Mouse (Mus musculus) liver, postnatal 0 days (tissue): ENCODE measurements at regions not wholly inside any gene's neighbourhood (a gene's known extent, or its start where the extent isn't known, plus 50 kb on each side); places are given as distances from the start of the nearest gene placed in this dataset.

Experiments used
- ATAC-seq: fragments of 200-750 bp; cut with Nextera tagmentation; 2 replicates; pipeline ENCODE4 v1.8.0; 2017; ENCODE audit warnings: mild to moderate bottlenecking, moderate library complexity
- DNase-seq: peaks from one replicate; pipeline ENCODE4 v3.0.0-alpha.2; 2016
- H3K27ac ChIP-seq: fragments of 300-500 bp; sonication (generic); 2 replicates; pipeline ENCODE4 v1.5.1; 2014; ENCODE audit warnings: antibody characterized with exemption, moderate library complexity, mild to moderate bottlenecking, low read depth
- H3K27me3 ChIP-seq: fragments of 300-500 bp; sonication (generic); 2 replicates; pipeline ENCODE4 v1.6.1; 2014; ENCODE audit warnings: low read length, control low read depth, mixed read lengths; ENCODE audit not compliant: insufficient read depth
- H3K36me3 ChIP-seq: fragments of 300-500 bp; sonication (generic); replicated peaks from 2 replicates; pipeline ENCODE4 v1.6.1; 2014; ENCODE audit warnings: mild to moderate bottlenecking, control low read depth, low read length, moderate library complexity, mixed read lengths; ENCODE audit not compliant: insufficient read depth
- H3K4me1 ChIP-seq: fragments of 300-500 bp; sonication (generic); 2 replicates; pipeline ENCODE4 v1.6.1; 2014; ENCODE audit warnings: antibody characterized with exemption, mild to moderate bottlenecking, control low read depth; ENCODE audit not compliant: insufficient read depth
- H3K4me2 ChIP-seq: fragments of 300-500 bp; sonication (generic); 2 replicates; pipeline ENCODE4 v1.6.1; 2014; ENCODE audit warnings: low read depth, mild to moderate bottlenecking, low read length, moderate library complexity, mixed read lengths
- H3K4me3 ChIP-seq: fragments of 300-500 bp; sonication (generic); 2 replicates; pipeline ENCODE4 v1.5.1; 2014; ENCODE audit warnings: low read depth, low read length
- H3K9ac ChIP-seq: fragments of 300-500 bp; sonication (generic); replicated peaks from 2 replicates; pipeline ENCODE4 v1.6.1; 2014; ENCODE audit warnings: mild to moderate bottlenecking, moderate library complexity
- H3K9me3 ChIP-seq: fragments of 300-500 bp; sonication (generic); 2 replicates; pipeline ENCODE4 v1.6.1; 2016; ENCODE audit warnings: mild to moderate bottlenecking, control low read depth, low read length, mixed read lengths
- CTCF ChIP-seq: sonication (generic); IDR thresholded peaks from 2 replicates; pipeline ENCODE4 v1.5.1; 2016; ENCODE audit warnings: antibody characterized with exemption, low read depth
- EP300 ChIP-seq: IDR thresholded peaks from 2 replicates; pipeline ENCODE4 v1.6.1; 2016; ENCODE audit warnings: antibody characterized with exemption, low read depth, mild to moderate bottlenecking
- WGBS: fragments of 180-500 bp; shearing (Covaris S2); extraction: QIAGEN DNeasy Blood & Tissue Kit; methylation state at CpG from one replicate; pipeline ENCODE4 v1.1.7; 2014; ENCODE audit not compliant: insufficient replicate concordance; 5-methylcytosine and 5-hydroxymethylcytosine counted together

DNA sequence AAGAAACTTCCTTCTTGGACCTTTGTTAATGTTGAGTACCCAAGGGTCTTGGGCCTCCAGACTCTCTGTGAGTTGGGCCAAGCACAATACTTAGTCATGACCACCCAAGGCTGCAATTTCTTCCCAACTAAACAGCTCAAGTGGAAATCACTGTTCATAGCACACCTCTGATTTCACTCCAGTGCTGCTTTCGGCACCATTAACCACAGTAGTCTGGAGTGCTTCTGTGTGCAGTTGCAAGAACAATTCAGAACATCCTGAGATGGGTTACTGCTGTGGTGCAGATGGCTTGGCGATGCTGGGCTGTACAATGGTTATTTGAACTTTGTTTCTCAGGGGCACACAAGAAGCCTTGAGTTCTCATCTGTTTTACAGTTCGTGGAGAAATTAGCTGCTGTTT, 556.5 kb upstream of the Mpdz start:
- DNase-seq (no peak), ATAC-seq (no peak)
- H3K4me3 ChIP-seq: no peak overlapping the region
- H3K4me2 ChIP-seq: no peak overlapping the region
- no peaks in the 10 kb centered on the region for H3K27me3 ChIP-seq
- 71% methylated on average over 3 of the region's 3 CpGs for WGBS
- TF ChIP-seq EP300 (no peak), CTCF (no peak)
- H3K36me3 ChIP-seq: no peaks in the 10 kb centered on the region
- no peaks in the 10 kb centered on the region for H3K9me3 ChIP-seq
- H3K4me1 ChIP-seq: no peaks in the 10 kb centered on the region
- H3K9ac ChIP-seq: no peak overlapping the region
- H3K27ac ChIP-seq: no peak overlapping the region

DNA sequence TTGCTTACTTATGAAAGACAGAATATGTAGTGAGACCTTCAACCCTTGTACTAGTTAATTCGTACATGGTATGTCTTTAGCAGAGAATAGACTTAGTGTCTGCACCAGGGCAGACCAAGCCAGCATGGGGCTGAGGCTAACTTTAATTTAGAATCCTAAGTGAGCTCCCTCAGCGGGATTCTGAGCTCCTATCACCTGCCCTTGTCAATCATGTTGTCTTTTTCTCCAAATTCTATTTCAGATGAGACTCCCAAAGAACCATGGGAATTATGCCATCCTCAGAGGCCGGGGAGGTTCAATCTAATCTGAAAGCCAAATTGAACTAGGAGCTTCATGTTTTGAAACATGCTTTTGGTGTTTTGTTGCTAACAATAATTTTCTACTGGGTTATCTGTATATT, 553.8 kb upstream of the Mpdz start:
- no peaks in the 10 kb centered on the region for H3K9me3 ChIP-seq
- WGBS: 58% methylated on average over 3 of the region's 3 CpGs
- no peak for TF ChIP-seq CTCF
- TF ChIP-seq EP300: no peak
- no peak overlapping the region for H3K4me3 ChIP-seq
- H3K27ac ChIP-seq: no peak overlapping the region
- no peaks in the 10 kb centered on the region for H3K36me3 ChIP-seq
- no peak for DNase-seq
- no peaks in the 10 kb centered on the region for H3K27me3 ChIP-seq
- no peak overlapping the region for H3K4me2 ChIP-seq
- no peak overlapping the region for H3K9ac ChIP-seq
- no peak for ATAC-seq
- H3K4me1 ChIP-seq: no peaks in the 10 kb centered on the region

DNA sequence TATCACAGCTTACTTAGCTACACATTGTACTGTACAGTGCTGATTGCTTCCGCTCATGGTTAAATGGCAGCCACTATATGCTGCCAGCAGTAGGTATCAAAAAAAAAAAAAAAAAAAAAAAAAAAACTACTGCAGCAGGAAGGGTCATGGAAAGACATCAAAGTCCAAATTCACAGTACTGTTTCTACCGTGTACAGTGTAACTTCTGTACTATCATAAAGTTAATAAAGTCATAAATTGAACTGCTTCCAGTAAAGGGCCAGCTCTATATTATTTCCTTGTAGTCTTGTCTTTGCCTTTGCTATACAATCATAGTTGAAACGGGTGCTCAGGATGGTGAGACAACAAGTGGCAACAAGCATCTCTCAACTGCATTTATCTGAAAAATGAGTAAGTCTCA, 552.6 kb upstream of the Mpdz start:
- Histone ChIP-seq H3K27ac (no peak overlapping the region), H3K27me3 (no peaks in the 10 kb centered on the region), H3K36me3 (no peaks in the 10 kb centered on the region), H3K4me3 (no peak overlapping the region), H3K4me1 (no peaks in the 10 kb centered on the region), H3K4me2 (no peak overlapping the region), H3K9me3 (no peaks in the 10 kb centered on the region), H3K9ac (no peak overlapping the region)
- TF ChIP-seq EP300: no peak
- no peak for TF ChIP-seq CTCF
- DNase-seq (no peak), ATAC-seq (no peak)
- 76% methylated on average over 3 of the region's 3 CpGs for WGBS

DNA sequence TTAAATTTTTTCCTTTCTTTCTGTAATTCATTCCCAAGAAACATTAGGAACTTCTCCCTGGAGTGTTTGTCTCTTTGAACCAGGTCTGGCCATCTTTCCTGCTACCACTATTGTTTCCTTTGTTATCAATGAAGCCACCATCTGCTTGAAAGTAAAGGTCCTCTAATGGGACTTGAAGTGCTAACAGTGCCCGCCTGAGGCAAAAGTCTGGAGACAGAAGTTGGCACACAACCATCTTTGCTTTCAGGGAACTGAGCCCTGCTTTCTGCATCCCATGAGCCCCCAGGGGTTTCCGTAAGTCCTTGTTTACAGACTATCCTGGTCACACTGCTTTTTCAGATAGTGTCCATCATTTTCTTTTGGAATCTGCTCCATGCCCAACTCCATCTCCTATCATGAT, 546.2 kb upstream of the Mpdz start:
- DNase-seq (no peak), ATAC-seq (no peak)
- no peak overlapping the region for H3K4me3 ChIP-seq
- WGBS: 75% methylated on average over 2 of the region's 2 CpGs
- H3K9ac ChIP-seq: no peak overlapping the region
- H3K27me3 ChIP-seq: no peaks in the 10 kb centered on the region
- no peaks in the 10 kb centered on the region for H3K9me3 ChIP-seq
- no peak overlapping the region for H3K4me2 ChIP-seq
- no peak overlapping the region for H3K27ac ChIP-seq
- TF ChIP-seq EP300: no peak
- no peak for TF ChIP-seq CTCF
- no peaks in the 10 kb centered on the region for H3K4me1 ChIP-seq
- H3K36me3 ChIP-seq: no peaks in the 10 kb centered on the region

DNA sequence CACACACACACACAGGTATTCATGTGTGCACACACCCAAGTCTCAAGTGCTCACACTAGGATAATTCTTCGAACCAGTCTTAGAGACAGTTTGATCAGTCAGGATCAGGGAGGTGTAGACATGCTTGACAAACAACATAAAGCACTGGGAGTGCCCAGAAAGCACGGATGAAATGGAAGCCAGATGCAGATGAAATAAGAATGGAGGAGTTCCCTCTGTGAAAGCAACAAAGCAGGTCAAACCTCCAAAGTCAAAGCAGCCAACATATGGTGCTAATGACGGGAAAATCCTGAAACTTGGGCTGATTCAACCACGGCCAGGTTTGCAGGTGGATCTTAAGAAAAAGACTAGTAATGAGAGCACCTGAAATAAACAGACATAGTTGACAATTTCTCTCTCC, 544.0 kb upstream of the Mpdz start:
- TF ChIP-seq CTCF: no peak
- TF ChIP-seq EP300: no peak
- Histone ChIP-seq H3K4me2 (no peak overlapping the region), H3K36me3 (no peaks in the 10 kb centered on the region), H3K4me3 (no peak overlapping the region), H3K27me3 (no peaks in the 10 kb centered on the region), H3K9ac (no peak overlapping the region), H3K27ac (no peak overlapping the region), H3K9me3 (no peaks in the 10 kb centered on the region), H3K4me1 (no peaks in the 10 kb centered on the region)
- WGBS: 70% methylated on average over 4 of the region's 4 CpGs
- no peak for DNase-seq
- ATAC-seq: no peak

DNA sequence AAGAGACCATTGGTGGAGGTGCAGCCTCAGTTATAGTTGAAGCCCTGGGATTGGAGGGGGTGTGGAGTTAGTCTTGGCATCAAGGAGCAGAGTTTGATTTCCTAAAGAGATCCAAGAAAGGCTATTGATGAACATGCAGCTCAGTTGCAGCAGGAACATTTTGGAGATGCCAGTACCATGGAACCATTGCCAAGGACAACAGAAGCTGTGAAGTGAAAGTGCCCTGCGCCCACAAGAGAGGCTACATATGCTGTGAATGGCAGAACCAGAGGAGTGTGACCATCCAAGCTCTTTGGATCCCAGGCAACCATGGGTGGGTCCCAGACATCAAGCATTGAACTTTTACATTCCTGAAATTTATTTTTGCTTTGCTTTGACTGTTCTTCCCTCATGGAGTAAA, 539.2 kb upstream of the Mpdz start:
- no peak overlapping the region for H3K4me2 ChIP-seq
- ATAC-seq: no peak

DNA sequence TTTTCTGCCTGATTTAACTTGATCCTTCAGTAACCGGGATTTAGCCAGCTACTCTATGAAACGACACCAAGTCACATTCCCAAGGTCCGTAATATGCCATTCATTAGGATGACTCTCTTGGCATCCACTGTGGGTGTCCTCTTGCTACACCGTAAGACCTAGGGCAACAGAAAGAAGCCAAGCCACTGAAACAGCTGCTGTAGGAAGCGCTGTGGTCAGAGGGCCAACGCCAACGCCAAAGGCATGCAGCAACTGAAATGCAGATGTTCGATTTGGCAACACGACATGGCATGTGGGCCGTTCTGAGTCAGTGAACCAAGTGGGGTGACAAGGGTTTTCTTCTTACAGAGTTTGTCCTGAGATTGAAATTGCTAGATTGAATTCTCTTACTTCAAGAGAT, 527.9 kb upstream of the Mpdz start:
- TF ChIP-seq CTCF: no peak
- TF ChIP-seq EP300: no peak
- ATAC-seq (no peak), DNase-seq (no peak)
- Histone ChIP-seq H3K4me3 (no peak overlapping the region), H3K36me3 (no peaks in the 10 kb centered on the region), H3K4me1 (no peaks in the 10 kb centered on the region), H3K9ac (no peak overlapping the region), H3K27ac (no peak overlapping the region), H3K27me3 (no peaks in the 10 kb centered on the region), H3K9me3 (no peaks in the 10 kb centered on the region), H3K4me2 (no peak overlapping the region)
- 66% methylated on average over 10 of the region's 10 CpGs for WGBS

More for the DNA sequence above, 539.2 kb upstream of the Mpdz start:
- 85% methylated on average over 1 of the region's 1 CpGs for WGBS
- Histone ChIP-seq H3K27ac (no peak overlapping the region), H3K4me1 (no peaks in the 10 kb centered on the region), H3K4me3 (no peak overlapping the region), H3K9ac (no peak overlapping the region), H3K36me3 (no peaks in the 10 kb centered on the region), H3K9me3 (no peaks in the 10 kb centered on the region), H3K27me3 (no peaks in the 10 kb centered on the region)
- no peak for DNase-seq
- no peak for TF ChIP-seq EP300
- TF ChIP-seq CTCF: no peak
